Mouse (Mus musculus) retina, postnatal 1 day (tissue): ENCODE measurements at regions not wholly inside any gene's neighbourhood (a gene's known extent, or its start where the extent isn't known, plus 50 kb on each side); places are given as distances from the start of the nearest gene placed in this dataset.

ENCODE experiments used
- DNase-seq: peaks from one replicate; pipeline ENCODE4 v3.0.0-alpha.2; 2012

- DNase-seq = peak; percentile 68
Measured at GRCm38 (mm10) chr2:113959025-113959767, 54.2 kb downstream of the Gjd2 start.

- DNase-seq = no peak
Measured at GRCm38 (mm10) chr2:113952480-113952879, 60.9 kb downstream of the Gjd2 start.

- DNase-seq = no peak
Measured at GRCm38 (mm10) chr2:113949296-113949990, 64.0 kb downstream of the Gjd2 start.

- DNase-seq = no peak
Measured at GRCm38 (mm10) chr2:113931689-113932088, 81.7 kb downstream of the Gjd2 start.

- DNase-seq = peak; percentile 16
Measured at GRCm38 (mm10) chr2:113930948-113931347, 82.5 kb downstream of the Gjd2 start.

DNA sequence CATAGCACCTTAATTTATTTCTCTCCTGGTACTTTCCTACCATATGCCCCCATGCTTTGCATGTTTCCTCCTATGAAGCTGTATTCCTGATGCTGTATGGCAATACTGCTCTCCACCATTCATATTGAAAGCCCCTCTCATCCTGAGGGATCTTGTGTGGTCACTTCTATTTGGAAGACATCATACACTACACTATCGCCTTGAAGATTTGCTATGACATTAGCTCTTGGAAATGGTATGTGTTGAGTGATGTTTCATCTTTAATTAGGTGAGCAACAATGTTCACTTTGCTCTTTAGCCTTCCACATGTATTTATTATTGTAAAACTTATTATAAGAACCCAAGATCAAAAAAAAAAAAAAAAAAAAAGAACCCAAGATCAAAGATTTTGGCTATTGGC, 81.2 kb upstream of the Arhgap11a start:
- no peak for DNase-seq

GRCm38 (mm10) chr2:113924138-113924537, 75.7 kb upstream of the Arhgap11a start:
- peak; percentile 90 for DNase-seq

- DNase-seq = no peak
Measured at GRCm38 (mm10) chr2:113918913-113919312, 70.5 kb upstream of the Arhgap11a start.

- DNase-seq = no peak
Measured at GRCm38 (mm10) chr2:113914248-113914647, 65.8 kb upstream of the Arhgap11a start.

- DNase-seq = no peak
Measured at GRCm38 (mm10) chr2:113911188-113911587, 62.7 kb upstream of the Arhgap11a start.

- no peak for DNase-seq
Measured at GRCm38 (mm10) chr2:113909502-113909901, 61.0 kb upstream of the Arhgap11a start.

DNA sequence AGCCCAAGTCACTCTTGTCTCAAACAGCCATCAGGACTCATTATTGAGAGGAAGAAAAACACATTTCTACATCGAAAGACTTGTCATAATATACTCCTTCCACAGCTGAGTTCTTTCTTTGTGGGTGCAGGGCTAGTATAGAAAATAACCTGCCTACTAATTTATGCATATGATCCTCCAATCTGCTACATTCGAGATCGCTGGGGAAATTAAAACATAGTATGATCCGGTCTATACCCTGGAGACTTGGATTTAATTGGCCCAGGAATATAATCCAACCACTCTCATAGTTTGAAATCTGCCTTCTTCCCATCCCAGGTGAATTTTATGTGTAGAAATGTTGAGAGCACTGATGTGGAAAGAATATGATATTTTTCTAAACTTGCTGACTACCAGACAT, 60.2 kb upstream of the Arhgap11a start:
- no peak for DNase-seq

GRCm38 (mm10) chr2:113904414-113904813, 56.0 kb upstream of the Arhgap11a start:
- DNase-seq = no peak

GRCm38 (mm10) chr2:113903865-113904264, 55.4 kb upstream of the Arhgap11a start:
- no peak for DNase-seq

DNA sequence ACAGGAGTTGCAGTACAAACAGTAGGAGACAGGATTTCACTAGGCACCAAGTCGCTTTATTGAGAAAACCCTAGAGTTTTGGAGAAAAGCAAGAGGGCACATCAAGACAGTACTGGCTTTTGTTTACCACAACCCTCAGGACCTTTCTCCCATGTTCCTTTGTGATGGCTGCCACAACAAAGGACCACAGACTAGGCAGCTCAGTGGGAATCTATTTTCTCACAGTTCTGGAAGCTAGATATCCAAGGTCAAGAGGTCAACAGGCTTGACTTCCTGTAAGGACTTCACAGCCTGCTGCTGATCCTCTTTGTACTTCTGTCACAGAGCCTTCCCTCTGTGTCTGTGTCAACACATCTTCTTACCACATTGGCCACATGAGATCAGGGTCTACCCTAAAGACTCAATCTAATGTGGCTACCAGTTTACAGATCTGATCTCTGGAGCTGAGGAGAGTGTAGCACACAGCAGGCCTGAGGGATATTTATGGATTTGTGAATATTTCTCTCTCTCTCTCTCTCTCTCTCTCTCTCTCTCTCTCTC, 54.6 kb upstream of the Arhgap11a start:
- peak; percentile 10 for DNase-seq

DNA sequence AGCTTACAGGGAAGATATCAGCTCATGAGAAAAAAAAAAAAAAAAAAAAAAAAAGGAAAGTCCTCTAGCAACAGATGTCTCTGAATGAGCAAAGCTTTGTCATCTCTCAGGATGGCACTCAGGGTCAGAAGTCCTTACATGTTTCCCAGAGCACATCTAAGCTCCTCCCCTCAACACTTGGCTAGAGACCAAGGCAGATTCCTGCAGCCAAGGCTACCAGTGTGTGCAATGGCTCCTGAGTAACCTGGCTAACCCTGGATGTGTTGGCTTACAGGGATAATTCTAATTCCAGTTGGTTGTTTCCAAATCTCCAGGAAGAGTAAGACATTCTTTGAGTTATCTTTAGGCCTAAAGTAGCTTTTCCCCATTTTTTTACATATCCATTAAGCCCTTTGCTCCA, 53.9 kb upstream of the Arhgap11a start:
- DNase-seq = peak; percentile 20

GRCm38 (mm10) chr2:113900496-113900895, 52.0 kb upstream of the Arhgap11a start:
- peak; percentile 61 for DNase-seq

DNA sequence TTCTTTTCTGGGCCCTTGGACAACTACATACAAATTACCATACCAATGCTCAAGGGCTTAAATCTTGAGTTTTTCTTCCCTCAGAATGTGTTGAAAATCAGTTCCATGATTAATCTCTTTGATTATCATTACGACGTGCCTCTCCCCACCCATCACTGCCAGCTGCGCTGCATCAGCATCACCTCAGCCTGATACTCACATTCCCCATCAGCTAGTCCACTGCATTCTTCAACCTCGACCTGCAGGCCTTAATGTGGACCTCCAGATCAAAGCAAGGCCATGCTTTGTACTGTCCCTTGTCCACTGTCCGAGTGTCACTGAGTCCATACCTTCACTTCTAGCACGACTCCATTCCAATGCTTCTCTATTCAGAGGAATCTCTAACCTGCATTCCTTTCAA, 50.3 kb upstream of the Arhgap11a start:
- DNase-seq = no peak
